Mouse (Mus musculus) forebrain, embryonic 14.5 days (tissue): ENCODE results near the gene Olfr1317. TPM values are rescaled to one million over a fixed set of nuclear protein-coding genes. Genes with fewer than 3 reads are reported as not detected.

Experiments used
- ATAC-seq: fragments of 200-750 bp; cut with Nextera tagmentation; 2 replicates; pipeline ENCODE4 v1.8.0; 2017; ENCODE audit warnings: mild to moderate bottlenecking, moderate library complexity
- DNase-seq: peaks from one replicate; pipeline ENCODE4 v3.0.0-alpha.2; 2015; ENCODE audit warnings: low spot score
- H3K27ac ChIP-seq: fragments of 300-500 bp; sonication (generic); 2 replicates; pipeline ENCODE4 v1.5.1; 2014; ENCODE audit warnings: low read depth, mild to moderate bottlenecking, control low read depth, low read length, moderate library complexity
- H3K27me3 ChIP-seq: fragments of 300-500 bp; sonication (generic); replicated peaks from 2 replicates; pipeline ENCODE4 v1.6.1; 2014; ENCODE audit warnings: low read length, control low read depth, mixed read lengths; ENCODE audit not compliant: control insufficient read depth, insufficient read depth
- H3K36me3 ChIP-seq: fragments of 300-500 bp; sonication (generic); 2 replicates; pipeline ENCODE4 v1.6.1; 2014; ENCODE audit warnings: low read length, control low read depth; ENCODE audit not compliant: control insufficient read depth, insufficient read depth
- H3K4me1 ChIP-seq: fragments of 300-500 bp; sonication (generic); 2 replicates; pipeline ENCODE4 v1.6.1; 2014; ENCODE audit warnings: antibody characterized with exemption, low read length, control low read depth; ENCODE audit not compliant: control insufficient read depth, insufficient read depth
- H3K4me2 ChIP-seq: fragments of 300-500 bp; sonication (generic); 2 replicates; pipeline ENCODE4 v1.6.1; 2014; ENCODE audit warnings: mild to moderate bottlenecking, control low read depth, low read length
- H3K4me3 ChIP-seq: fragments of 300-500 bp; sonication (generic); 2 replicates; pipeline ENCODE4 v1.5.1; 2014; ENCODE audit warnings: low read depth, low read length, control low read depth
- H3K9ac ChIP-seq: fragments of 300-500 bp; sonication (generic); 2 replicates; pipeline ENCODE4 v1.6.1; 2014; ENCODE audit warnings: mild to moderate bottlenecking, low read length, control low read depth, moderate library complexity
- H3K9me3 ChIP-seq: fragments of 300-500 bp; sonication (generic); replicated peaks from 2 replicates; pipeline ENCODE4 v1.6.1; 2016; ENCODE audit warnings: low read length, control low read depth, mixed read lengths; ENCODE audit not compliant: control insufficient read depth
- WGBS: fragments of 180-500 bp; shearing (Covaris S2); extraction: QIAGEN DNeasy Blood & Tissue Kit; methylation state at CpG from one replicate; pipeline ENCODE4 v1.1.7; 2014; 5-methylcytosine and 5-hydroxymethylcytosine counted together
- polyA plus RNA-seq: library from polyadenylated mRNA; unstranded; fragments of >200 nt; fragmentation: Nextera tagmentation; extraction: Ambion mirVana; gene quantifications from 2 replicates; pipeline ENCODE4 v1.2.1, GENCODE M21; 2014

Gene Olfr1317
- polyA plus RNA-seq, result not detected in 2 replicates

- Histone ChIP-seq H3K9ac (no peak within 1 kb of the TSS), H3K9me3 (no peaks in the 10 kb centered on the region), H3K4me2 (no peak within 1 kb of the TSS), H3K4me3 (no peak within 1 kb of the TSS), H3K27ac (no peak within 1 kb of the TSS), H3K27me3 (no peaks in the 10 kb centered on the region), H3K36me3 (no peaks in the 10 kb centered on the region), H3K4me1 (no peaks in the 10 kb centered on the region)
- 80% methylated on average over 2 of the region's 2 CpGs for WGBS
- DNase-seq (no peak), ATAC-seq (no peak)
These were observed at the start of gene Olfr1317 for GRCm38 (mm10) chr2:112140029-112140428. Olfr1317 (plus strand) TSS chr2:112140329.

DNA sequence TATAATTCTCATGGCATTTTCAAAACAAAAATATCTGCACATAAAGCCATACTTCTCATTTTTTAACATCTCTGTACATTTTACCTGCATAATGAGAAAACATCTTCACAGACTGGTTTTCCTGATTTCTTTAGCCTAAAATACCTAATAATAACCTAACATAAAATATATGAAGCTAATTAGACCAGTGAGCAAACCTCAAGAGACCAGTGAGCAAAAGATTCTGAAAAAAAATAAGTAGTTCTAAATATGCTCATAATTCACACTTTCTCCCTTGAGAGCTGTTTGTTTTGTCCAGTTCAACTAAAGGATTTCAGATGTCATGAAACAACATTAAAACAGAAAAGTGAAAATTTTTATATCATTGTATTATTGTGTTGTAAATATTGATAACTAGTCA lies 43.4 kb upstream of the Olfr1317 start, which contains the start of gene Olfr1314:
Gene Olfr1314, minus strand, starts transcription at position 101 of the 400 bp plus-strand sequence.
- no peak for ATAC-seq
- H3K4me2 ChIP-seq, result no peak within 1 kb of the TSS
- no peak for DNase-seq

DNA sequence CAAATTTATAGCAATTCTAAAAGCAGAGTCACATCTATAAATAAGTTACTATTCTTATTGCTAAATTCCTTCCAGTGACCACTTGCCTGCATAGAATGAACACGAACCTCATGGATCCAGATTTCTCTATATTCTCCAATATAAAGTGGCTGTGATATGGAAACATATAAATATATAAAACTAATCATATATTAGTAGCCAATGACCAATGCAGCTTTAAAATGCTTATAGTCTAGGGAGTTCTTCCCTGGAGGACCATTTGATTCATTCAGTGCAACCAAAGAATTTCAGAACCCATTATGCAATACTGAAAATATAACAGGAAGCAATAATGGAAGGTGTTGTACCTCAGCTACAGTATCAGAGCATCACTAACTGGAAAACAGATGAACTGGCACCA lies 24.8 kb upstream of the Olfr1317 start, which contains the start of gene Olfr1315-ps1:
Gene Olfr1315-ps1, minus strand, starts transcription at position 101 of the 400 bp plus-strand sequence.
- Histone ChIP-seq H3K9ac (no peak within 1 kb of the TSS), H3K4me3 (no peak within 1 kb of the TSS), H3K27me3 (no peaks in the 10 kb centered on the region), H3K4me1 (no peaks in the 10 kb centered on the region), H3K4me2 (no peak within 1 kb of the TSS), H3K27ac (no peak within 1 kb of the TSS), H3K36me3 (no peaks in the 10 kb centered on the region), H3K9me3 (no peaks in the 10 kb centered on the region)
- ATAC-seq, result no peak
- WGBS, result 80% methylated on average over 1 of the region's 1 CpGs
- no peak for DNase-seq

More for the DNA sequence above, 43.4 kb upstream of the Olfr1317 start, which contains the start of gene Olfr1314:
- Histone ChIP-seq H3K27ac (no peak within 1 kb of the TSS), H3K9ac (no peak within 1 kb of the TSS), H3K36me3 (no peaks in the 10 kb centered on the region), H3K9me3 (no peaks in the 10 kb centered on the region), H3K4me3 (no peak within 1 kb of the TSS), H3K27me3 (no peaks in the 10 kb centered on the region), H3K4me1 (no peaks in the 10 kb centered on the region)

- no peak for DNase-seq
- Histone ChIP-seq H3K36me3 (no peaks in the 10 kb centered on the region), H3K27ac (no peak within 1 kb of the TSS), H3K4me3 (no peak within 1 kb of the TSS), H3K9me3 (no peaks in the 10 kb centered on the region), H3K27me3 (no peaks in the 10 kb centered on the region), H3K9ac (no peak within 1 kb of the TSS), H3K4me1 (no peaks in the 10 kb centered on the region), H3K4me2 (no peak within 1 kb of the TSS)
- ATAC-seq, result no peak
- WGBS, result 89% methylated on average over 2 of the region's 2 CpGs
These were observed 5.3 kb upstream of the Olfr1317 start, which contains the start of gene Olfr1316 for GRCm38 (mm10) chr2:112134877-112135276. Olfr1316 (minus strand) TSS chr2:112134977.

GRCm38 (mm10) chr2:112153898-112154297 lies 13.8 kb downstream of the Olfr1317 start, which contains the start of gene Olfr1318:
Olfr1318 (plus strand) TSS chr2:112154198.
- Histone ChIP-seq H3K9me3 (no peaks in the 10 kb centered on the region), H3K4me1 (no peaks in the 10 kb centered on the region), H3K9ac (no peak within 1 kb of the TSS), H3K27ac (no peak within 1 kb of the TSS), H3K4me2 (no peak within 1 kb of the TSS), H3K4me3 (no peak within 1 kb of the TSS), H3K36me3 (no peaks in the 10 kb centered on the region), H3K27me3 (no peaks in the 10 kb centered on the region)
- no peak for DNase-seq
- no peak for ATAC-seq

Other genes starting within 250 kb of the Olfr1317 start
- gene Olfr1306, start 224.1 kb upstream of the Olfr1317 start, polyA plus RNA-seq, result not detected in 2 replicates
- not detected in 2 replicates for gene Olfr1307, start 190.9 kb upstream of the Olfr1317 start, polyA plus RNA-seq
- not detected in 2 replicates for gene Olfr1308, start 175.4 kb upstream of the Olfr1317 start, polyA plus RNA-seq
- not detected in 2 replicates for gene Olfr1309, start 150.0 kb upstream of the Olfr1317 start, polyA plus RNA-seq
- gene Olfr1310, start 127.6 kb upstream of the Olfr1317 start, polyA plus RNA-seq, result not detected in 2 replicates
- not detected in 2 replicates for gene Olfr1311, start 115.9 kb upstream of the Olfr1317 start, polyA plus RNA-seq
- not detected in 2 replicates for gene Olfr1312, start 90.1 kb upstream of the Olfr1317 start, polyA plus RNA-seq
- gene Olfr1313, start 62.5 kb upstream of the Olfr1317 start, polyA plus RNA-seq, result not detected in 2 replicates
- gene Olfr1314, start 43.5 kb upstream of the Olfr1317 start, polyA plus RNA-seq, result not detected in 2 replicates
- not detected in 2 replicates for gene Olfr1315-ps1, start 24.9 kb upstream of the Olfr1317 start, polyA plus RNA-seq
- gene Olfr1316, start 5.4 kb upstream of the Olfr1317 start, polyA plus RNA-seq, result not detected in 2 replicates
- gene Olfr1318, start 13.9 kb downstream of the Olfr1317 start, polyA plus RNA-seq, result not detected in 2 replicates
- 8.1 and 13.0 TPM in 2 replicates for gene Lpcat4, start 99.1 kb downstream of the Olfr1317 start, polyA plus RNA-seq
- not detected in 2 replicates for gene Nutm1, start 119.0 kb downstream of the Olfr1317 start, polyA plus RNA-seq
- gene Nop10, start 121.6 kb downstream of the Olfr1317 start, polyA plus RNA-seq, result 170 and 190 TPM in 2 replicates
- 15.0 and 16.5 TPM in 2 replicates for gene Slc12a6, start 125.5 kb downstream of the Olfr1317 start, polyA plus RNA-seq
- not detected in 2 replicates for gene Gm21985, start 126.0 kb downstream of the Olfr1317 start, polyA plus RNA-seq
- 165 and 170 TPM in 2 replicates for gene Emc4, start 227.7 kb downstream of the Olfr1317 start, polyA plus RNA-seq
- gene Katnbl1, start 238.9 kb downstream of the Olfr1317 start, polyA plus RNA-seq, result 48.4 and 54.5 TPM in 2 replicates